Mouse (Mus musculus): ENCODE measurements at regions not wholly inside any gene's neighbourhood (a gene's known extent, or its start where the extent isn't known, plus 50 kb on each side); places are given as distances from the start of the nearest gene placed in this dataset.

DNA sequence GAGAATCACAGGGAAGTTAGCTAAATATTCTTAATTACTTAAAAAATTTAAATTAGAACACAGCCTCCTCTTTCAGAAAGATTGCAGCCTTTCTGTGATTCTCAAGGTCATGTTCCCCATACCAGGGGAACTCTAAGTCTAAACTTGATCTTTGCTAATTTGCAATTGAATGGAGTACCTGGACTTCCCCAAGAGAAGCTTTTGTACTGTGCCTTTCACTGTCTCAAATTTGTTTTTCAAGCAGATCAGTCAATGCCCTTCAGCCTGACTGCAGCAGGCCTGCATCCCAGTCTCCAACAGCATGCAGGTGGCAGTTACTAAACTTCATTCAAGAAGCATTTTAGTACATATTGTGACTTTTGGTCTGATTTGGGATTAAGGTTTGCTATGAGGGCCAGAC, 611.8 kb downstream of the Snca start:
- no peak for DNase-seq

GRCm38 (mm10) chr6:60201548-60201947, 628.1 kb downstream of the Snca start:
- DNase-seq: peak; percentile 31 to 35

Measured in cerebellum, postnatal 10 days (tissue).